Mouse (Mus musculus): ENCODE measurements around the gene Sox5.

Sox5 gene

DNA sequence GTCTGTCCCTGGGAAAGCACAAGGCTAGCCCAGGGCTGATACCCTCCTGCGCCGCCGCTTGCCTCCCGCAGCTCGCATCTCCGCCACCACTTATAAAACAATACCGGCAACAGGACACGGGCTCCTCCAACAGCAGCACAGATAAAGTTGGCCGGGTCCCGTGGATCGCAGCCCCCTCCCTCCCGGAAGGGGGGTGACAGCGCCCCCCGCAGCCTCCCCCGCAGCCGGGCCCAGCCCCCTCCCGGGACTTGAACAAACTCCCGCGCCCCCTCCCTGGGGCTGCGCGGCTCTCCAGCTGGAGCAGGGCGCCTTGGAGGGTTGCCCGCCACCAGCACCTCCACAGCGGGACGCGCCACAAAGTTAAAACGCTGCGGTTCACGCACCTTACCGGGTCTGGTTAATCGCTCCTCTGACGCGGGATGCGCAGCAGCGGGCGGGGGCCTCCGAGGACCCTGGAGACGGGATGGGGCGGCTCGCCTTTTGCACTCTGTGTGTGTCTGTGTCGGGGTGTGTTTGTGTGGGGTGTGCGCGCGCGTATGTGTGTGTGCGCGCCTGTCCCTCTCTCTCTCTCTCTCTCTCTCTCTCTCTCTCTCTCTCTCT lies at the start of gene Sox5:
Gene Sox5, minus strand, starts transcription at position 547 of the 600 bp plus-strand sequence.
- peak; percentile 40 for DNase-seq

DNA sequence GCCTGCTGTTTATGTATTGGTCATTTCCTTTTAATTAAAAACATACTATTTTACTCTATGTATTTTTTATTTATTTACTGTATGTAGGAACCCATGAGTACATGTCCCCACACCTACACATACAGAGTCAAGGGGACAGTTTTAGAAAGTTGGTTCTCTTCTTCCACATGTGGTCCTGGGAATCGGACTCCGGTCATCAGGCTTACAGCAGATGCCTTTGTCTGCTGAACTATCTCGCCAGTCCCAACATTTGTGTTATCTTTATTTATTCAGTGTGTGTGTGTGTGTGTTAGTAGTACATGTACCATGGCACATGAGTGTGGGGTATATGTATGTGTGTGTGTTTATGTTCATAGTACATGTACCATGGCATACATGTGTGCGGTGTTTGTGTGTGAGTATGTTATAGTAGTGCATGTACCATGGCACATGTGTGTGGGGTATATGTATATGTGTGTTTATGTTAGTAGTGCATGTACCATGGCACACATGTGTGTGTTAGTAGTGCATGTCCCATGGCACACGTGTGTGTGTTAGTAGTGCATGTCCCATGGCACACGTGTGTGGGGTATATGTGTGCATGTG lies 43.3 kb upstream of the Sox5 start:
- no peak for DNase-seq

- DNase-seq: no peak
Measured at GRCm38 (mm10) chr6:144824153-144824552, 42.4 kb upstream of the Sox5 start.

DNA sequence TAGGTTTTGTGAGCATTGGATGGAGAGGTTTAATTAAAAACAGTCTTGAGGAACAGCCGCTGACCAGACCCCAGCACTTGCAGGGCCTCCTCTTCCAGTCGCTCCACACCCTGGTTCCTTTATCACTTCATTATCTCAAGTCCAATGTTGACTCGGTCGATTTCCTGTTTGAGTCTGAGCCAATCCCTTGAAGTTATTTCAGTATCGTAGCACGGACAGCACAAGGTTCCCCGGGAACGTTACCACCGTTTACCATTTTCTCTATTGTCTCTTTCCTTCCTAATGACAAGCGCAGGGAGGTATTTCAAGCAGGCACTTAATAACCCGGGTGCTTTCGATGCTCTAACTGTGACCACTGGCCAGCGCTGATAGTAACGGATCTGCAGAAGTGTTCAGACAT lies 40.8 kb upstream of the Sox5 start:
- no peak for DNase-seq

DNA sequence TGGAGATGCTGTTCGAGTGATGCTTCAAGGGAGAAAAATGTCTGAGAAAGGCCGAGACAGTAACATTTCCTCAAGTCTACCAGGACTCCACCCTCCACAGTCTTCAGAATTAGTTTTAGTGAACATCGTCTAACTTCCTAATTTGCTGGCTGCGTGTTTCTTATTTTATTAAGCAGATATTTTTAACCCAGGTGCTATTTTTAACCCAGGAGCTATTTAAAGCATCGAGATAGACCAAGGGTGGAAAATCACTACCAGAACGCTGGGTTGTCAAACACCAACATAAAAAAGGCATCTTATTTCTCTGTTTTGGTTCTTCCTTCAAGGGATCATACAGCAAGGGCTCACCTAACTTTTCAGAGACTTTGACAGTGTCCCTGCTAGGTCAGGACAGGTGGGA lies 39.2 kb upstream of the Sox5 start:
- no peak for DNase-seq

- no peak for DNase-seq
Measured at GRCm38 (mm10) chr6:144818016-144818415, 36.2 kb upstream of the Sox5 start.

- DNase-seq: no peak
Measured at GRCm38 (mm10) chr6:144817329-144817932, 35.7 kb upstream of the Sox5 start.

DNA sequence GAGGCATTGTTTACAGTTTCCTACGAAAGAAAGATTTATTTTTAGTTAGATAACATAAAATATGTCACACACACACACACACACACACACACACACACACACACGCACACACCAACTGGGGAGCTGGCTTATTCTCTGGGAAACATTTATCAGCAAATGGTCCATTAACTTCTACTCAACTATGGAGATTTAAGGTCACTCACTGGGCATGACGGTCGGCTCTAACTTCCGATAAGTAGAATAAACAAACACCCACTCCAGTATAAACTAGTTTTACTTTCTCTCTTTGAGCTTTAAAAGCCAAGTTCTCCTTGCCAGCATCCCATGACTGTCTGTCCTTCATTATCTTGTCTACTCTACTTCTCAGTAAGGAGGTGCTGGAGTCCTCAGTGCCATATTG lies 33.8 kb upstream of the Sox5 start:
- DNase-seq: no peak

DNA sequence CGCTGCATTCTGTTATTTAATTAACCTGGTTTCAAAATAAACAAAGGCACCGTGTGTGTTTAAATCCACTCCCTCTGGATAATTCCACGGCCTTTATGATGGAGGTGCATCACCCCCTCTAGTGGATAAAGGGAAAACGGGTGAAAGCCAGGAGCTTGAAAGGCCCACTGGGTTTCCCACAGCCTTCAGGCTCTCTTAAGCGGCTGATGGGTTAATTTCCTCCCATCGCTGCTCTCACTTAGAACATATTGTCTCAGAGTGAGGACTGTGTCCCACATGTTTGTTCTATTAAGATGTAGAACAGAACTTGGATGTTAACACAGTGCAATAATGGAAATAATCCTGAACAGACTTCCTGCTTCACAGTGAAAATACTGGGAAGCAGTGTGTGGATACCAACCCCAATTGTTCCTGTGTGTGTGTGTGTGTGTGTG lies 33.2 kb upstream of the Sox5 start:
- no peak for DNase-seq

- DNase-seq: no peak
Measured at GRCm38 (mm10) chr6:144804321-144804720, 22.5 kb upstream of the Sox5 start.

DNA sequence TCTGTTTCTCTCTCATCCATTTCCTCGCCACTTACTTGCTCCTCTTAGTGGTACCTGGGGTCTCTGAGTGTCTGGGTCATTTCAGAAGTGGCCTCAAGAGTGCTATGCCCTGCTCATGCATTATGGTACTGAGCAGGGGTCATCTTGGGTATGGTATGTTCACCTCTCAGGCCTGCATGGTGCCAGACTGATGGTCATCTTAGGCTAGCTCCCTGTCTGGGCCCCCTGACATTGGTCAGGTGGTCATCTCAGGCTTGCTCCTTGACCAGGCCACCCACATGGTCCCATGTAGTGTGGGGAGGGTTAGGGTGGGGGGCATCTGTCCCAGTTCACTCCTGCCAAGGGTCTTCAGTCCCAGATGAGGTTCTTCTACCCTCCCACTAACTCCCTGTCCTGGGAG lies 21.3 kb upstream of the Sox5 start:
- no peak for DNase-seq

DNA sequence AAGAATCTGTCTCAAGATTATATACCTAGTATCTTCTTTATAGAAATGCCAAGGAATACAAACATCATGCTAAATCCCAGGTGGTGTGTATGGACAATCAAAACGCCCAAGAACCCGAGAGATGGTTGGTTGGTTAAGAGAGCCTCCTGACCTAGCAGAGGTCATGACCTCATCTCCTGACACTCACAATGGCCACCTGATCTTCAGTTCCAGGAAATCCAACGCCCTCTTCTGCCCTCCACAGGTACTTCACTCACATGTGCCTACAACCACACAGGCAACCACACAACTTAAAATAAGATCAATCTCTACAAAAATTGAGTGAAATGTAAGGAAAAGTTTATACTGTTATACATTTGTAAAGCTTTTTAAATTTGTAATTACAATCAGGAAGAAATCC lies 12.6 kb upstream of the Sox5 start:
- DNase-seq: no peak

DNA sequence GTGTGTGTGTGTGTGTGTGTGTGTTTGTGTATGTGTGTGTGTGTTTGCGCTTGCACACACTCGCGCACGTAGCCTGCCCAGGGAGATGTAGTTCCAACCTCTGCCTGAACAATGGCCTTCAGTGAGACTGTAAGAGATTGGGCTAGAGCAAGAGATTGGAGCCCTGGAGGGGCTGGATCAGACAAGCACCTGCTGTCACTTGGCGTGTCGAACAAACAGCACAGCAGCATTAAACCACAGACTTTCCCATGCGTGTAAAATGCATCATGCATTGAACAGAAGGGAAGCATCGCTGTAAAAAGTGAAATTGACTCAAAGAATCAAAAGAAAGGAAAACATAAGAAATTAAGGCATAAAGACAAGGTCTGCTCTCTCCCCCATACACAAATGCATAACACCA lies 11.1 kb upstream of the Sox5 start:
- DNase-seq: no peak

GRCm38 (mm10) chr6:144783295-144783694 lies 1.5 kb upstream of the Sox5 start:
- DNase-seq: peak; percentile 12

DNA sequence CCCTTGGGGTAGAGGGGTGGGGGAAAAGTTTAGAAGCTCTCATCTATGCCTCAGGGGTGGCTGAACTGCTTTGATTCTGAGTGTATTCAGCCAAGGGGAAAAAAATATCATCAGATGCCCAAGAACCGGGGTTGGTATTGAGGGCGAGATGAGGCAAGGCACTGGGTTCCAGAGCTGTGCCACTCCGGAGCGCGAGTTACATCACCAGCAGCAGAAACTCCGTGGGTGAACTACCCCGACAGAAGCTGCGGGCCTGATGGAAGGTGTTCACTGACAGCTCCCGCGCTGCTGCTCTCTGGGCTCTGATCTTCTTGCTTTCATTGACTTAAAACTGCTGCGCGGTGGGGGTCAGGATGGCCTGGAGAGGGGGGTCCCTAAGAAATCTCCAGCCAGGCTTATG lies 1.1 kb upstream of the Sox5 start:
- no peak for DNase-seq

DNA sequence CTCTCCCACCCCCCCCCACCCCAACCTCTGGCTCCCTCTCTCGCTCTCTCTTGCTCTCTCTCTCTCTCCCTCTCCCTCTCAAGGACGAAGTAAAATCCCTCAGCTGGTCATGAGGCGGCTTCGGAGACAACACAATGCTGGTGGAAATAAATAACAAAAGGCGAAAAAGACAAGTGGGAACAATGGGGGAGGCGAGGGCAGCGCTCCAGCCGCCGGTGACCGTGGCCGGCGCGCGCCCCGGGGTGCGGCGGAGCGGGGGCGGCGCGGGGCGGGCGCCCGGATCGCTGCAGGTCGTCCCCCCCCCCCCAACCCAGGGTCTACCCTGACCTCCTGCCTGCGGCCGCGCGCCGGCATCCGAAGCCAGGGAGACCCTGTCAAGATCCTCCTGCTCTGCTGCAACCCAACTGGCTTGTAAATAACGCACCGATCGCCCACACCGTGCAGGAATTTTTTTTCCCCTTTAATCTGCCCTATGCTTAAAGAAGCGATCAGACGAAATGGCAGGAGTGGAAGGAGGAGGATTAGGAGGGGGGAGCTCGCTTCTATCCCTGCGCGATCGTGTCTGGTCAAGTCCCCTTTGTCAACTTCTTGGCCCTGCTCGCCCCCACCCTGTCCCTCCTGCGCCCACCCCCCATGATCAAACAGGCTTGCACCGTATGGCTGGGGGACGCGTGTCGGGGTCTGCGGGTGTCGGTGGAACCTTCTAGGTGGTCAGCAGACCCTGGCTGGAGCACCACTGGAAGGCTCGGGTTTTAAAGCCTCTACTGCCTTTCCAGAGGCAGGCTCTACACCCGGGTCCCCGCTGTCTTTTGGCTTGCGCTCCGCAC lies 467 bp upstream of the Sox5 start:
- DNase-seq: no peak

- DNase-seq: no peak
Measured at GRCm38 (mm10) chr6:144780608-144781285, 1.0 kb downstream of the Sox5 start.

DNA sequence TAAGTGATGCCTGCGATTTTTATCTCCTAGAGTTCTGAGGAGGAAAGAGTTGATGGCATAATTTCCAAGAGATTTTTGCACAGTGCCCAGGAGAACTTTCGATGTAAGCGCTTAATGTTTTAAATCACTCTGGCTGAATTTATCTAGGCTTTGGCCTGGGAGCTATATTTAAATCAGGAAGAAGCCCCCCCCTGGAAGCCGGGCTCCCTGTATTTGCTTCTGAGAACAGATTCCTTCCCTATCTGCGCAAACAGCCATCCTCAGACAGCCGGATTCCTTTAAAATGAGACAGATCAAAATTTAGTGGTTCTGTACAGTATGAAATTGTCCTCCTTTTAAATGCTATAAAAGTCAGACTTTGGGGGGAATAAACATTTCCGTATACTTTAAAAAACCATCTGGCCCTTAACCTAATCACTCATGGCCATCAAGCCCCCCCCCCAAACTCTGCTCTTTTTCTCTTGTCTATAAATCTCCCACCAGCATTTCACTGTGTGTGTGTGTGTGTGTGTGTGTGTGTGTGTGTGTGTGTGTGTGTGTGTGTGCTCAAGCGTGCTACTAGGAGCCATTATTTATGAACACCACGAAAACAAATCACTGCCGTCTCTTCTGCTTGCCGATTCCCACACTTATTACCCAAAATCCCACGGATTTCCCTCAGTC lies 1.7 kb downstream of the Sox5 start:
- no peak for DNase-seq

DNA sequence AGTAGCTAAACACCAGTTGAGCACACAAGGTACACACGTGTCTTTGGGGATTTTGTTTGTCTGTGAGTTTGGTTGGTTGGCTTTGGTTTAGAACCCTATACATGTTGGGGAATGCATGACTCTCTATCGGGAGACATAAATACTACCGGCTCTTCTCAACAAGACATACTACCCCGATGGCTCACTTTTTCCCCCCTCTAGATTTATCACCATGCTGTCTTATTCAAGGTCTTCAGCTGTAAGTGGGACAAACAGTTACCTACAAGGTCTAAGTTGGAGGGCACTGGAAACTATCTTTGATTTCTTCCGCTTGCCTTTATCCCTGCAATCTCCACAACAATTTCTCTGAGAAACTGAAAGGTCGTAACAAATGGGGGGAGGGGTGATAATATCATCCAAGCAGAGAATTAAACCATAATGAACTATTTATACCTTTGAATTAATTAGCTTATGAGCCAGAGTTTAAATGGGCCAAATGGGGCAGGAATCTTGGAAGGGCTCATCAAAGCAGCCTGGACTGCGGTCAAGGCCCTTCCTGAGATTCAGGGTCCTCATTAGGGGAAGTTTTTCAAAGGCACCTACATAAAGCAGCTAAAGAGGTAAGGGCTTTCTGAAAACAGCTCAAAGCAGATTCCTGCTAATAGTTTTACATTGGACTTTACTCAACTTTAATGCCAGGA lies 4.3 kb downstream of the Sox5 start:
- no peak for DNase-seq

- no peak for DNase-seq
Measured at GRCm38 (mm10) chr6:144773736-144774135, 8.0 kb downstream of the Sox5 start.

DNA sequence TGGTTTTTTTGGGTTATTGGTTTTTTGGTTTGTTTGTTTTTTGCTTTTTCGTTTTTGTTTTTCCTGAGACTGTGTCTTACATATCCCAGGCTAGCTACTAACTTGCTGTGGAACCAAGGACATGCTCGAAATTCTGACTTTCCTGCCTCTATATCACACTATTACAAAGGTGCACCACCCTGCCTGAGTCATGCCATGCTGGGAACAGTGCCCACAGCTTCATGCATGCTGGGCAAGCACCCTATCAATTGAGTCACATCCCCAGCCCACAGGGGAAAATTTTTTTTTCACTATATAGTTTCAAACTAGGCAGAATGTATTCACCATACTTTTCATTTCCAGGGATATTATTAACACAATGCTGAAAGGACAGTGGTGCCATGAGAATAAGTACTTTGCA lies 8.8 kb downstream of the Sox5 start:
- no peak for DNase-seq

Data from liver (tissue).